Mouse (Mus musculus): Measurements from ENCODE around the gene Qsox1. TPM values are rescaled to one million over a fixed set of nuclear protein-coding genes. Genes with fewer than 3 reads are reported as not detected.

Gene Qsox1
- total and polyA plus RNA-seq, 3 experiments: 8.4 to 17.1 TPM; not detected in 1

DNA sequence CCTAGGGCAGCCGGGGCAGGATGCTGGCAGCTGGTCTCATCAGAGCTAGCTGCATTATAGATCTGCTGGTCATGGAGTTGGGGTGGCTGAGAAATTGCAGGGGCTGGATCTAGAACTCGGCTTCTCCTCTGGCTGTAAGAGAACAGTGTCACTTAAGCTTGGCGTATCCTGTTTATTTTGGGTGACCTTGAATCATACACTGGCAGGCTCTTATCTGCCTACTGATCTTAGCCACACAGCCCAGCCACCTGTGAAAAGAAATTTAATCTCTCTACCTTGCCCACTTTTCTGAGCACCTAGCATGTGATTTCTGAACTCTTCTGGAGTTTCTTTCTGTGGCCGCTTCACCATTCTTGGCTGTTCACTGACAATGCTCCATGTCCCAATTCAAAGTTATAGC, 30.8 kb upstream of the Qsox1 start:
- Histone ChIP-seq H3K36me3 (ENCODE audit: control insufficient read depth in 1 of 2, insufficient read depth in 2 of 2, low read length in 2 of 2) (peaks cover 0 to 2% of the 10 kb centered on the region in 2 experiments; a peak in 1 of 4 replicates), H3K27ac (ENCODE audit: control insufficient read depth, low read depth, low read length) (no peak overlapping the region), H3K79me2 (ENCODE audit: control insufficient read depth, insufficient read depth, low read length, poor library complexity) (no peaks in the 10 kb centered on the region), H3K4me3 (ENCODE audit: control insufficient read depth in 1 of 2, insufficient read depth in 1 of 2, low read depth in 2 of 2, low read length in 2 of 2) (no peak overlapping the region), H3K9ac (ENCODE audit: control insufficient read depth, low read depth, low read length, poor library complexity, severe bottlenecking) (no peak overlapping the region), H3K4me1 (ENCODE audit: control insufficient read depth in 1 of 2, insufficient read depth in 2 of 2, low read length in 2 of 2) (no peaks in the 10 kb centered on the region), H3K9me3 (replicated peaks; ENCODE audit: insufficient read depth, low read length) (no peaks in the 10 kb centered on the region), H3K27me3 (ENCODE audit: control insufficient read depth in 1 of 2, insufficient read depth in 2 of 2, low read length in 2 of 2) (no peaks in the 10 kb centered on the region)
- no peak for DNase-seq (ENCODE audit: low read depth, low spot score)
- TF ChIP-seq GATA1 (IDR thresholded peaks at IDR 0.05; ENCODE audit: low read depth, low read length) (peak; percentile 14; the same call in 1 of the 2 replicates), MAZ (IDR thresholded peaks at IDR 0.05; ENCODE audit: low read depth, low read length) (no peak), MXI1 (IDR thresholded peaks at IDR 0.05; ENCODE audit: low read depth, low read length) (no peak)

- no peaks in the 10 kb centered on the region for H3K79me2 ChIP-seq (ENCODE audit: control insufficient read depth, insufficient read depth, low read length, poor library complexity)
- H3K27me3 ChIP-seq (ENCODE audit: control insufficient read depth in 1 of 2, insufficient read depth in 2 of 2, low read length in 2 of 2): no peaks in the 10 kb centered on the region
- peak; percentile 47 for DNase-seq (ENCODE audit: low read depth, low spot score)
- no peaks in the 10 kb centered on the region for H3K9me3 ChIP-seq (replicated peaks; ENCODE audit: insufficient read depth, low read length)
- H3K36me3 ChIP-seq (ENCODE audit: control insufficient read depth in 1 of 2, insufficient read depth in 2 of 2, low read length in 2 of 2): peaks cover 0 to 10% of the 10 kb centered on the region in 2 experiments; a peak in 2 of 4 replicates
- no peak overlapping the region for H3K4me3 ChIP-seq (ENCODE audit: control insufficient read depth in 1 of 2, insufficient read depth in 1 of 2, low read depth in 2 of 2, low read length in 2 of 2)
- H3K9ac ChIP-seq (ENCODE audit: control insufficient read depth, low read depth, low read length, poor library complexity, severe bottlenecking): no peak overlapping the region; the same call in 1 of the 2 replicates
- no peak overlapping the region for H3K27ac ChIP-seq (ENCODE audit: control insufficient read depth, low read depth, low read length)
- no peak for TF ChIP-seq MAZ (IDR thresholded peaks at IDR 0.05; ENCODE audit: low read depth, low read length)
- peak; percentile 63 for TF ChIP-seq GATA1 (IDR thresholded peaks at IDR 0.05; ENCODE audit: low read depth, low read length)
- TF ChIP-seq EP300 (IDR thresholded peaks at IDR 0.05; ENCODE audit: low read depth in 1 of 2, low read length in 2 of 2): peak in 1 of 2 experiments; percentile 35; a peak in 1 of 4 replicates
- no peak for TF ChIP-seq USF2 (IDR thresholded peaks at IDR 0.05; ENCODE audit: borderline replicate concordance in 1 of 2, insufficient read depth in 1 of 2, low read depth in 1 of 2, low read length in 2 of 2)
- TF ChIP-seq HCFC1 (IDR thresholded peaks at IDR 0.05; ENCODE audit: low read depth, low read length): no peak
- H3K4me1 ChIP-seq (ENCODE audit: control insufficient read depth in 1 of 2, insufficient read depth in 2 of 2, low read length in 2 of 2): peaks cover 0 to 2% of the 10 kb centered on the region in 2 experiments; a peak in 1 of 4 replicates
These were observed 23.0 kb upstream of the Qsox1 start for GRCm38 (mm10) chr1:155835667-155836066.

GRCm38 (mm10) chr1:155833610-155834009, 20.9 kb upstream of the Qsox1 start:
- H3K4me3 ChIP-seq (ENCODE audit: control insufficient read depth in 1 of 2, insufficient read depth in 1 of 2, low read depth in 2 of 2, low read length in 2 of 2): no peak overlapping the region
- no peak overlapping the region for H3K9ac ChIP-seq (ENCODE audit: control insufficient read depth, low read depth, low read length, poor library complexity, severe bottlenecking)
- no peaks in the 10 kb centered on the region for H3K79me2 ChIP-seq (ENCODE audit: control insufficient read depth, insufficient read depth, low read length, poor library complexity)
- no peak for TF ChIP-seq NRF1 (IDR thresholded peaks at IDR 0.05; ENCODE audit: insufficient read depth, low read depth, low read length, poor library complexity, severe bottlenecking)
- TF ChIP-seq NELFE (IDR thresholded peaks at IDR 0.05; ENCODE audit: low read depth, low read length): no peak
- TF ChIP-seq HCFC1 (IDR thresholded peaks at IDR 0.05; ENCODE audit: low read depth, low read length): no peak
- TF ChIP-seq ELF1 (IDR thresholded peaks at IDR 0.05; ENCODE audit: low read depth, low read length): no peak
- no peak for TF ChIP-seq CTCF (IDR thresholded peaks at IDR 0.05 in 2 of 3, conservative IDR thresholded peaks at IDR 0.05 in 1 of 3; ENCODE audit: control insufficient read depth in 1 of 3, insufficient read depth in 1 of 3, low read depth in 2 of 3, low read length in 3 of 3, poor library complexity in 1 of 3, severe bottlenecking in 1 of 3)
- no peak for TF ChIP-seq SIN3A (IDR thresholded peaks at IDR 0.05; ENCODE audit: low read length)
- H3K4me1 ChIP-seq (ENCODE audit: control insufficient read depth in 1 of 2, insufficient read depth in 2 of 2, low read length in 2 of 2): peaks cover 0 to 2% of the 10 kb centered on the region in 2 experiments; a peak in 1 of 4 replicates
- no peaks in the 10 kb centered on the region for H3K9me3 ChIP-seq (replicated peaks; ENCODE audit: insufficient read depth, low read length)
- no peak overlapping the region for H3K27ac ChIP-seq (ENCODE audit: control insufficient read depth, low read depth, low read length)
- peaks cover 0 to 10% of the 10 kb centered on the region in 2 experiments; a peak in 2 of 4 replicates for H3K36me3 ChIP-seq (ENCODE audit: control insufficient read depth in 1 of 2, insufficient read depth in 2 of 2, low read length in 2 of 2)
- no peak for DNase-seq (ENCODE audit: low read depth, low spot score)
- H3K27me3 ChIP-seq (ENCODE audit: control insufficient read depth in 1 of 2, insufficient read depth in 2 of 2, low read length in 2 of 2): no peaks in the 10 kb centered on the region
